Mouse (Mus musculus): ENCODE measurements at regions not wholly inside any gene's neighbourhood (a gene's known extent, or its start where the extent isn't known, plus 50 kb on each side); places are given as distances from the start of the nearest gene placed in this dataset.

GRCm38 (mm10) chr2:166354391-166354790 is 198.9 kb upstream of the Sulf2 start:
- TF ChIP-seq POLR2A (IDR thresholded peaks at IDR 0.05; ENCODE audit: insufficient read depth, low read depth, low read length) (no peak), CTCF (IDR thresholded peaks at IDR 0.05; ENCODE audit: insufficient read depth, low read depth, low read length) (no peak)
